Mouse (Mus musculus) urinary bladder, postnatal 10 days (tissue): ENCODE results near the gene Fhl2.
"Not testable (repeated sequence)": the region's sequence is repeated elsewhere in the genome, so short reads cannot be mapped to it uniquely, and the experiment has no call there.

Experiments used
- DNase-seq: peaks from one replicate; pipeline ENCODE4 v3.0.0; 2022; ENCODE audit warnings: low spot score

Gene Fhl2

DNA sequence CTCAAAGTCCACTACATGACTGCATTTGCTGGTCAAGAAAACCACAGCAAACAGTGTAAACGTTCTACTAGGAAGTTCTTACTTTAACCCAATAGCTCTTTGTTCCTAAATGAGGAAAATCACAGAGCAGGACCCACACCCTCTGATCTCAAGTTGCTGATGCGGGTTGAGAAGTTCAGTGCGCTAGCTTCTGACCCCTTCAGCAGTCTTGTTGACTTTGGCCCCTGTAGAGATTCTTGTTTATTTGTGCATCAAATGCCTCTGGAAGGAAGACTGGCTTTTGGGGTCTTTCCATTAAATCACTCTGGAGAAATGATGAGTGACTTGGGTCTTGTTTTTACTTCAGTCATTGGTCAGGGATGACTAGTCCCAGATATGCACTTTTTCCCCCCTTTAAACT lies 46.6 kb downstream of the Fhl2 start:
- no peak for DNase-seq

DNA sequence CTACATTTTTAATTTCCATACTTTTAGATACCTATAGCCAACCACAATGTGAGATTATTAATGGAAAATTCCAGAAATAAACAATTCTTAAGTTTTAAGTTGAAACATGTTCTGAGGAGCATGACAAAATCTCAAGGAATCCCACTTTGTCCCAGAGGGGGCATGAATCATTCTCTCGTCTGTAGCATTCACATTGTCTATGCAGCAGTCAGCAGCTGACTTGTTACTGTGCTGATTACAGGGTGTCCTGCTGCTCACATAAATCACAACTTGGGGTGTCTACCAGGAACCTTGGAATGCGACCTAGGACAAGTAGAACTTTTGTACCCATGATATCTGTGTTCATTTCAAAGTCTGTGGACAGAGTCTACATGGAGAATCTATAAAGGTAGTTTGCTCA lies 49.3 kb downstream of the Fhl2 start:
- no peak for DNase-seq

DNA sequence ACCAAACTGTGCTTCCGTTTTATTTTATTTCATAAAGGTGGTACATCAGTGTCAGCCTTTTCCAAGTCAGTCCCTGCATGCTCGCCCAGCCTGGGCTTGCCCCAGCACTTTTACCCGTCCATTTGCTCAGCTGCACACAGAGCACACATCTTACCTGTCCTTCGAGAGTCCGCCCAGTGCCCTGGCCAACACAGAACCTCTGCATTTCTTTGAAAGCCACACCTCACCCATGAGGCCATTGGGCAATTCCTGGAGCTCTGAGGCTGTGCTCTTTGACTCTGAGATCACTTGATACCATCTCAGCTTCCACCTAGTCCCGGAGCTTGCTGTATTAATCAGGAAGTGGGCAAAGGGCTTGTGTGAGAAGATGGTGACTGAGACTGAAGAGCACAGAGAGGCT lies 51.4 kb downstream of the Fhl2 start:
- no peak for DNase-seq

DNA sequence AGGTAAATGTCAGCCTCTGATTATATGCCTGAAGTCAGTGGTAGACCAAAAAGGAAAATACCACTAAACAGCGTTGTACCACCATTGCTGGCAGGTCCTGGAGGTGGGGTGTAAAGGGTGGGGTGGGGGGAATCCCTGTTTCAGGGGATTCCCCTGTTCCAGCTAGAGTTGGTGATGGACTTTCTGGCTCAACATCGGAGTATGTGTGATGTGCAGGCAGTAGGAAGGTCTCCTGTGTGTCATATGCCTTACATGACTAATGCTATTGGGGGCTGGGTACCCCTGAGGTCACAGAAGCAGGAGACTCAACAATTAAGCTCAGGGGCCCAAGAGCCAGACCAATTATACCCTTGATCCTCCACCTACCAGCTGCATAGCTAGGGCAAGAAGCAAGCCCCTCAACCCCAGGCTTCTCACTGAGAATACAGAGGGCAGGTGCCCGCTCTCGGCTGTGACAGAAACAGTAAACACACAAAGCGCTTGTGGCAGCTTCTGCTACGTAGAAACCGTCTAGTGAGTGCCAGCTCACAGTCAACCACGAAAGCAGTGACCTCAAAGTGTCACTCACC lies 52.4 kb downstream of the Fhl2 start:
- DNase-seq = no peak

DNA sequence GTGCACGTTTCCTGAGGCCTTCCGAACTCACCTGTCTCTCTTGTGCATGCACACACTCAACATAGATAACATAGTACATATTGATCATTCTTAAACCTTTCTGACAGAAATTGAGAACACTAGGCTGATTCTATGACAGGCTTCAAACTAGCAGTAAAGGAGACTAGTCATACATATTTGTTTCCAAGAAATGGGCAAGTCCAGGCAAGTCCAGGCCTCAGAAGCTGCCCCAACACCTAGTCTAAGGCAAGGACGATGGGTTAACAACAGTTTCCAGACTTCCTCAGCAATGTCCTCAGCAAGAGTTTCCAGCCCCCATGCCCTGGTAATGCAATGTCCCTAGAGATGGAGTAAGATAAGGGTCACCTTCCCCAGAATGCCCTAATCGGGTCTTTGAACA lies 53.0 kb downstream of the Fhl2 start:
- DNase-seq = no peak

DNA sequence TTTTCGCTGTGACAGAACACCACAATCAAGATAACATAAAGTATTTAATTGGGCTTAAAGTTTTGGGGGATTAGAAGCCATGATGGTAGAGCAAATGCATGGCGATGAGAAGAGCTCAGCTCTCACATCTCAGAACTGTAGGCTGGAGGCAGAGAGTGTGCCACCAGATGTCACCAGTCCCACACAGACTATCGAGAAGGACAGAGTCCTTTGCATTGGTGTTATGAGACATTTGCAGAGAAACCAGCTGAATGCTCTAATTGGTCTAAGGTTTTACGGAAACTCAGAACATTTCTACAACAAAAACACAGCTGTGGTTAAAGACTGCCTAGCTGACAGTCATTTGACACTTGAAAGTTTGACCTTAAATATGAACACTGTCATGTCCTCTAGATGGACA lies 53.5 kb downstream of the Fhl2 start:
- DNase-seq = no peak

DNA sequence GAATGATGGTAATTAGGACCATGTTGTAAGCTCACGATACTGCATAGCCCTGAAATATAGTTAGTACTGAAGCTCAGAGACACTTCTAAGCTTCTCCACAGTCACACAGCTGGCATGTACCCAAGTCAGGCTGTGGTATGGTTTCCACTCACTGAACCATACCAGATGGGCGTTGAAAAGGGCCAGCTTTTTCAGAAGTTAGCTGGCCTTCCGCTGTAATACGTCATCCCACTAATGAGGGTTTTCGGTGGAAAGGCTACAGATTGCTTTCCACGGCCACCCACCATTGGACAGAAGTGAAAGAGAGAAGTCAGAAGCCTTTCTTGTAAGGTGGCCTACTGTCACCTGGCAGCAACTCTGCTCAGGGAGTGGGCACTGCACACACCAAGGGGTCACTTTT lies 53.9 kb downstream of the Fhl2 start:
- no peak for DNase-seq

DNA sequence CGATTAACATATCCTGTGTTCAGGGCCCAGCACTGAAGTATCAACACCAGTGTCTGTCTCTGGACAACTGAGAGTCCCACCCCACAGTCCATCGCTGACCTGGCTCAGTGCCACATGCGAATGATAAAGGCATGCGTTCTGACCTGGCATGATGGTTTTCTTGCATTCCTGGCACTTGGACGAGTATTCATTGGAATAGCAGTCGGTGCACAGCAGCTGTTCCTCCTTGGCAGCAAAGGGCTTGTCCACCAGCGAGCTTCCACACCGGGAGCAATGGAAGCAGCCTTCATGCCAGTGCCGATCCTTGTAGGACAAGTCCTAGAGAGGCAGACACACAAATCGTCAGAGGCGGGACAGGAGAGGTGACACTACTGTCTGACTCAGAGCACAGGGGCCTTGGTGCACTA lies 55.2 kb downstream of the Fhl2 start:
- DNase-seq = no peak

DNA sequence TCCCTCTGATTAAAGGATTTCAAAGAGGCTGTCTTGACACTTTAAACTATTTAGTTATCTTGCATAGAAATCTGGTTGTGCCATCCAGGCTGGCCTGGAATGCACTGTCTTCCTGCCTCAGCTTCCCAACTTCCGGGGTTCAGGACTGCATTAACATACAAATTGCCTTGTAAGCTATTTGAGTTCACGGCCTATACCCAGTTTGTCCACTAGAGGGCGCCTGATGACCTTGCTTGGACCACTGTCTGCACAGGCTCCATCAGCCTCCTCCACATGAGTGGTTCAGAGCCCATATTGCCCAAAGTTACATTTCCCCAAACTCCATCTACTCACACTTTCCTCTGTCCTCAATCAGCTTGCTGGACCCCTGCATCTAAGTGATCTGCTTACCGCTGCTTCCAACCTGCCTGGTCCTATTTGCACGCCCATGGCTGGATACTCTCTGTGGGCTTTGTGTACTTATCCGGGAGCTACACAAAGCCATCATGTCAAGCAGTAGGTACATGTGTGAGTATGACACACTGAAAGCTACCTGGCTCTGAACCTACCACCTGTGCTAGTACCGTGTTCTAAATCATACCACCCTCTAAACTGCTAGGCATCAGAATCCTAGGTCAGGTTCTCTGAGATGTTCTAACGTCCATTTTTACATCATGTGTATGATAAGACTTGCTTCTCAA lies 57.1 kb downstream of the Fhl2 start:
- peak; percentile 68 for DNase-seq

DNA sequence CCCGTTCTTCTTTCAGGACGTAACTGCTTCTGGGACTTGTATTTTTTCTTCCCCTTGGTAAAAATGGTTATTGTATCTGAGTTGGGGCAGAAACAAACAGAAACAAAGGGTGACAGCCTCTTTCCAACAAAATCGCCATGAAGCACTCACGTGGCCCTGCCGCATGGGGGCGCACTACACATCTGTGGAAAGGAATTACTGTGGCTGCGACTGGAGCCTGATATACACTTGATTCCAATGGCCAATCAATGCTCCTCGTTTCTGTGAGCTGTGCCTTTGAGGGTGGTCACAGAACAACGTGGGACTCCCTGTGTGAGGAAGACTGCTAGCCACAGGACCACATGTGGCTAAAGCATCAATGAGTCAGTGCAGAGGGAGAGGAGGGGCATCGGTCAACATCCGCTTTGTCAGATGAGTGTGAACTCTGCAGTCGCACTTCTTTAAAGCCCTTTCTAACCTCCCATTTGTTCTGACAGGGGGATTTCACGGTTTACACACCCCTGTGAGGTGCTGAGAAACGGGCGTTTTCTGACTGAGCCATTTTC lies 58.4 kb downstream of the Fhl2 start:
- DNase-seq = no peak

DNA sequence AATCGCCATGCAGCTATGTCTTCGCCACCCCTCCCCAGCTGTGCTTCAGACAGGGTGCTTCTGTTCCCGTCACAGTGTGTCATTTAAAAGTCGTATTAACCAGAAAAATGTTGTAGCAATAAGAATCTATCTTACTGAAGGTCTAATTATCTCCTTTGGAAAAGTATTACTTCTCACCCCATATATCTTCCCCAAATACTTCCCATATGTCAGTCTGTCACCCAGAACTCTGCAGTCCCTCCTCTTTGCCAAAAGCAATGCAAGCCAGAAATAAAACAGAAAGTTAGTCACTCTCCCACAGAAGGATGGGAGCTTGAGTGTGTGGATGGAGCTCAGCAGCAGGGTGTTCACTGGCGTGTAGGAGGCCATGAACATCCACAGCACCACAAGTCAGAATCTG lies 59.5 kb downstream of the Fhl2 start:
- no peak for DNase-seq

DNA sequence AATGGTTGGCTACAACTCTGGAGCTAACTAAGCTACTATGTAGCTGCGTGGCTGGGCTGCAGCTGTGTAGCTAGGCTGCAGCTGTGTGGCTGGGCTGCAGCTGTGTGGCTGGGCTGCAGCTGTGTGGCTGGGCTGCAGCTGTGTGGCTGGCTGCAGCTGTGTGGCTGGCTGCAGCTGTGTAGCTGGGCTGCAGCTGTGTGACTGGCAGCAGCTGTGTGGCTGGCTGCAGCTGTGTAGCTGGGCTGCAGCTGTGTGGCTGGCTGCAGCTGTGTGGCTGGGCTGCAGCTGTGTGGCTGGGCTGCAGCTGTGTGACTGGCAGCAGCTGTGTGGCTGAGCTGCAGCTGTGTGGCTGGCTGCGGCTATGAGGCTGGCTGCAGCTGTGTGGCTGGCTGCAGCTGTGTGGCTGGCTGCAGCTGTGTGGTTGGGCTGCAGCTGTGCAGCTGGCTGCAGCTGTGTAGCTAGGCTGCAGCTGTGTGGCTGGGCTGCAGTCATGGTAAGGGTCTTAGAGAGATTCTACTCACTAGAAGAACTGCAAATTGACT lies 60.2 kb downstream of the Fhl2 start:
- DNase-seq = not testable (repeated sequence)

DNA sequence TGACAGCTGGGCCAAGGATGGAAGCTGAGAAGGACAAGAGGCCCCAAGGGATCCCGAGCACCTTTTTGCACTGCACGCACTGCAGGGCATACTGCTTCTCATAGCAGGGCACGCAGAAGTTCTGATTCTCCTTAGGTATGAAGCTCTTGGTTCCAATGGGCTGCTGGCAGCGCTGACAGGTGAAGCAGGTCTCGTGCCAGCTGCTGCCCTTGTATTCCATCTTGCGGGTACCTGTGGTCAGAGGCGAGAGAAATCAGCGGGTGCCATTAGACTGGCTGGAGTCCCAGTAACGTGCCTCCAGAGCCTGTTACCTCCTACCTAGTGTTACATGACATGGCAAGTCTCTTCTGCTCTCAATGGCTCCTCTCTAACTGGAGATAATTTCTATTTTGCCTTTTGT lies 65.2 kb downstream of the Fhl2 start:
- no peak for DNase-seq

DNA sequence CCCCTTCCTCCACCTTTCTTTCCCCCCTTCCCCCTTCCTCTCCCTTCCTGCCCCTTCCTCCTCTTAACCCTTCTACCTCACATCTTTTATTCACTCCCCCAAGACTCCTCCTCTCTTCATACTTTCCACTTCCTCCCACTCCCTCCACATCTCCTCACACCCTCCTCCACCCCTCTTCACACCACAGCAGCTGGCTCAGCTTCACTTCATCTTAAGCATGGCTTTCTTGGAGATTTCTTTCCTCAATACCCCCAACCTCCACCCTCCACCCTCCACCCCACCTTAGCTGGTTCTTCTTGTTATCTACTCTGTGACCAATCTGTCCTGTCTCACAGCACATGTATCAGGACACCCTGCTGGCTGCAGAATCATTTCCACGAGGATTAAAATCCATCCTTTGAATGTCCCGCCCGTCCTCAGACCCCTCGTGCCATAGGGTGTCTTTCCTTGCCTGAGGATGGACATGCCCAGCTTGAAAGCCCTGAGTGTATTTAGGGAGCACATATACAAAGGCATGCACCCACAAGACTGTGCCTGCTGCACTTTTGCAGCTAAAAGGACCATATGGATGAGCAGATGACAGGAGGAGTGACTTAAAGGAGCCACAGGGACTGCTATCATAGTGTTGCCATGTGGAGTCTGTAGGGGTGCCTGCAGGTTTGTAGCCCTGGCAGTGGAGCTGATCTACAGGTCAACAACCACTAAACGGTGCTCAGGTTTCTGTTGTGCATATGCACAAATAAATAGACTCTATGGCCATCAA lies 66.4 kb downstream of the Fhl2 start:
- DNase-seq = no peak

DNA sequence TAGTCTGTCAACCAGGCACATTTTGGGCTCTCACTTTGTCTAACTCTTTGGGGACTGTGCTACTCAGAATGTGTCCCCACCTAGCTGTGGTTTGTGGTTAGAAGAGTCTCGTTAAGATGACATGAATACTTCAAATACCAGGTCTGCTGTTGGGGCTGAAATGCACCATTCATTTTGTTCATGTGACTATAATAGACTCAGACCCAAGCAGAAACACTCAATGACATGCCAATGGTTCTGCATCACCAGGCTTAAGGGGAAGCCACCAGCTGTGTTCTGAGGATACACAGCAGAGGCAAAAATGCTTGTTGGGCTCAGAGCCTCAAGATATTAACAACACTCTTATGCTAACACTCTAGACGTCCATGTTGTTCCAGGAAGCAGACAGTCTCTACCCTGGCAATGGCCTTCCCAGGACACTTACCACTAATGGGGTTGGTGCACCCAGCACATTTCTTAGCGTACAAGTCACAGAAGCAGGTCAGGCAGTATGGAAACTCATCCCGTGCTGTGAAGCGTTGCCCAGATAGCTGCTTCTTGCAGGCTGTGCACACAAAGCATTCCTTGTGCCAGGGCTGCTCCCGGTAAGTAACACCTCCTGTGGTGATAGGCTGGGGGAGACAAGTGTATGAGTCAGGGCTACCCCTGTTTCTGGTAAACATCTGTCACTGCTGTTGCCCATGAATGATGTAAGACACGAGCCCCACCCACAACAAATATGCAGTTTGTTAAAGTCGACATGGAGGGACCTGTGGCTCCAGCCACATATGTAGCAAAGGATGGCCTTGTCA lies 68.8 kb downstream of the Fhl2 start:
- no peak for DNase-seq

DNA sequence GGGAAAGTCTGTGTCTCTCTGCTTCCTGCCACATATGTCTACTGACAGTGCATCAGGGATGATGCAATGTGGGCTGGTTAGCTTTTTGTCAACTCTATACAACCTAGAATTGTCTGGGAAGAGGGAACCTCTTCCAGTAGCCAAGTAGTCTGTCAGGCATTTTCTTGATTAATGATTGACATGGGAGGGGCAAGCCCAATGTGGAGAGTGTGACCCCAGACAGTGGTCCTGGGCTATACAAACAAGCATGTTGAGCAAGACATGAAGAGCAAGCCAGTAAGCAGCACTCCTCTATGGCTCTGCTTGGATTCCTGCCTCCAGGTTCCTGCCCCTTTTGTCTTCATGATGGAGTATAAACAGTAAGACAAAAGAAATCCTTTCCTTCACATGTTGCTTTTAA lies 69.6 kb downstream of the Fhl2 start:
- DNase-seq = no peak

DNA sequence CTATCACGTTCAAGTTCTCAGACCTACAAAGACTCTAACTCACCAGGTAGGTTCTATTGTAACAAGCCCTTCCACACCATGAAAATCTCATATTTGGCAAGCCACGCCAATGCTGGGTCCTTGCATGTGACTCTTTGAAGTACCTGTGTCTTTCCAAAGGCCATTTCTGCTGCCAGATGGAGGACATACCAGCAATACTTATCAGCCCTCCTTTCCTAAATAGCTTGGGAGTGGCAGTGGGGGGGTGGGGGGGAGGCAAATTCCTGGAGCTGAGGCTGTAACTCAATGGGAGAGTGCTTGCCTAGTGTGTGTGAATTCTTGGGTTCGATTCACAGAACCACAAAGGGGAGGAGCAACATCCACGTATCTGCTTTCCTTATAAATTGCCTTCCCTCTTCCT lies 72.1 kb downstream of the Fhl2 start:
- no peak for DNase-seq

DNA sequence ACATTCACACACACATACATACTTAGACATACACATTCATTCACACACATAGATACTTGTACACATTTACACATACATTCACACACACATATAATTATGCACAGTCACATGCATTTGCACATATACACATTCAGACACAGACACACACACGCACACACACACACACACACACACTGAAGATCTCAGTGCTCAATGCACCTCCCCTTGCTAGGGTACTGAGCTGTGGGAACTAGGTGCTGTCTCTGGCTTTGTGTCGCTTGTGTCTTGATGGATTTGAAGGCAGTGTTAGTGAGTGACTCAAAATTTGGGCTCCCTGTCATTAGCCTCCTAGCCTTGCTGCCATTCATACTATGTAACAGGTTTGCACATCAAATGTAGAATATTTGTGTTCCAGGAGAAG lies 74.2 kb downstream of the Fhl2 start:
- DNase-seq = no peak

DNA sequence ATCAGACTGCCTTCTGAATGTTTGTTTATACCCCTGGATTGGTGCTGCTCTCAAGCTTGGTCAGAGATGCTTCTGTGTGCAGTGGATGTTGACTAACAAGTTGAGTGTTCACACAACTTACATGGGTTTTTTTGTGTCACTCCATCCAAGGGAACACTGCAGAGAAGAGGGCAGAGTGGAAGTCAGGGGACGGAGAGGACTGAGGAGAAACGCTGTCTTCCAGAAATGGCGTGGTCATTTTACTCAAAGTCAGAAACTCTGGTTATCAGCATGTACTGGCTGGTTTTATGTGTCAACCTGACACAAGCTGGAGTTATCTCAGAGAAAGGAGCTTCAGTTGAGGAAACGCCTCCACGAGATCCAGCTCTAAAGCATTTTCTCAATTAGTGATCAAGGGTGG lies 75.8 kb downstream of the Fhl2 start:
- no peak for DNase-seq

DNA sequence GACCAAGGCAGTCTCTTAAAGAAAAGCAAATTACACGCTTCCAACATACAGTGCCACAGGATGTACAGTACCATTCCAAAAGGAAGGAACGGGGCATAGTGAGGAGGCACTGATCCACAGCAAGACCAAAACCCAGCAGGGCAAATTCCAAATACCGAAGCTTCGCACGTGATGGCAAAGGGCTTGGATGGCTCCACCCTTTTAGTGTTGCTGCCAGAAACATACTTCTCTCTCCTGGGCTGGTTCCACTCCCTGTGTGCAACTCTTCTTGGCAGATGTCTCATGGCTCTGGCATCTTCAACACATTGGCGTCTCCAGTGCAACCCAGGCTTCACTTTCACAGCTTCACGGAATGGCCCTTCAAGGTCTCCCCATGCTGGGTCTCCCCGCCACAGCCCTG lies 79.3 kb downstream of the Fhl2 start:
- no peak for DNase-seq

DNA sequence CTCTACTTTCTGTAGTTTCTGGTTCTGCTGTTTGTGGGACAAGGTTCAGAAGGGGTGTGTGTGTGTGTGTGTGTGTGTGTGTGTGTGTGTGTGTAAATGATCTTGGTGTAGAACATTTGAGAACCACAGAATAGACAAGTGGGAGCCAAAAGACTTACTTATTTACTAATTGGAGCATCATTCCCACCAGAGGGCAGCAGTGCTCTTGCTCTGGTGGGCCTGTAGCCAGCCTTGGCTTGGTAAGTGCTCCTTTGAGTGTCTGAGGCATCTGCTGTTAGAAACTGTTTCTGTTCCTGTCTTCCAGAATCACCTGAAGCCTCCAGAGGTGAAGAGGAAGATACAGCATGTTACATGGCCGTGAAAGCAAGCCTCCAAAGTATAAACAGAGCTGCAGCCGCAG lies 83.9 kb downstream of the Fhl2 start:
- DNase-seq = no peak

DNA sequence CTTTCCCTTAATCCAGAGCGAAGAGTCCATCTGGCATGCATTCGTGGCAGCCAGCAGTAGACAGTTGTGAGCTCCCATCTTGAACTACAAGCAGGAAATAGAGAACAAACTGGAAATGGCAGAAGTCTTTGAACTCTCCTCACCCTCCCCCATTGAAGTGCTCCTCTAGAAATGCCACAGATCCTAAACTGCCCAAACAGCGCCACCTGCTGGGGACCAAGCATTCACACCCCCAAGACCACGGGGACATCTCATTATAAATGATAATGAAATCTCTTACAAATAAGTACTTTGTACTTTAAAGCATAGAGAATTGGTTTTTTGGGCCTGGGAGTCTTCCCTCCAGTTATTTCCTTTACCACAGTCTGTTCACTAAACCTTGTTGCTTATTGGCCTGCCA lies 86.2 kb downstream of the Fhl2 start:
- no peak for DNase-seq
